Mouse (Mus musculus) macrophage (primary cell): ENCODE measurements around the gene Arfgef2. TPM values are rescaled to one million over a fixed set of nuclear protein-coding genes. Genes with fewer than 3 reads are reported as not detected.

Experiments
- H3K27ac ChIP-seq: fragments of 350-480 bp; formaldehyde crosslinking; 2 replicates; pipeline ENCODE4 v1.9.0; 2021
- H3K36me3 ChIP-seq: fragments of 350-480 bp; formaldehyde crosslinking; 2 replicates; pipeline ENCODE4 v1.9.0; 2021; ENCODE audit errors: inconsistent target
- H3K4me3 ChIP-seq: fragments of 350-480 bp; formaldehyde crosslinking; 2 replicates; pipeline ENCODE4 v1.9.0; 2021; ENCODE audit errors: inconsistent target
- H3K79me2 ChIP-seq: fragments of 350-480 bp; formaldehyde crosslinking; 2 replicates; pipeline ENCODE4 v1.9.0; 2021; ENCODE audit errors: inconsistent target
- WGBS: methylation state at CpG from one replicate; pipeline ENCODE4 v1.1.7; 2026; ENCODE audit warnings: inconsistent platforms; ENCODE audit not compliant: missing documents; 5-methylcytosine and 5-hydroxymethylcytosine counted together
- polyA plus RNA-seq: library from polyadenylated mRNA; stranded (reverse); fragments of 250-400 nt; gene quantifications from 3 replicates; pipeline ENCODE4 v1.2.4, GENCODE M21; 2018; ENCODE audit warnings: inconsistent platforms

Arfgef2 gene
- polyA plus RNA-seq, 1 experiment from 2014 or later = 30.3 TPM

DNA sequence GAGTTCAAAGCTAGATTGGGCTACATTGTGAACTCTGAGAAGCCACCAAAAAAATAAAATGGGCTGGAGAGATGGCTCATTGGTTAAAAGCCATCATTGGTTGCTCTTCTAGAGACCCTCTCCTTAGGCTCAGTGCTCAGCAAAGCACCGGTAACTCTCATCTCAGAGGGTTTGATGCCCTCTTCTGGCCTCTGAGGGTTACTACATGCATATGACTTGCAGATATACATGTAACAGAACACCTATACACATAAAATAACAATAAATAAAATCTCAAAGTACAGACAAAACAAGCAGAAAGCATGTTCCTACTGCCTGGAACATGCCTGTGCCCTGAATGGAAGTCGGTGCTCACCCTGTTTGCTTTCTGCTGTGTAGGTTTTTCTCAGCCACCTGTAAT lies 51.7 kb downstream of the Arfgef2 start:
- Histone ChIP-seq H3K27ac (no peak overlapping the region), H3K79me2 (no peaks in the 10 kb centered on the region), H3K36me3 (peaks cover 96% of the 10 kb centered on the region), H3K4me3 (no peak overlapping the region)
- 96% methylated on average over 2 of the region's 2 CpGs for WGBS

- Histone ChIP-seq H3K27ac (no peak overlapping the region), H3K79me2 (no peaks in the 10 kb centered on the region), H3K4me3 (no peak overlapping the region), H3K36me3 (peaks cover 97% of the 10 kb centered on the region)
- WGBS = 78% methylated on average over 7 of the region's 7 CpGs
These were observed 53.8 kb downstream of the Arfgef2 start for GRCm38 (mm10) chr2:166859214-166859613.

- Histone ChIP-seq H3K36me3 (peaks cover 100% of the 10 kb centered on the region), H3K4me3 (no peak overlapping the region), H3K27ac (no peak overlapping the region), H3K79me2 (no peaks in the 10 kb centered on the region)
- 90% methylated on average over 3 of the region's 3 CpGs for WGBS
These were observed 57.1 kb downstream of the Arfgef2 start for GRCm38 (mm10) chr2:166862505-166862904.

DNA sequence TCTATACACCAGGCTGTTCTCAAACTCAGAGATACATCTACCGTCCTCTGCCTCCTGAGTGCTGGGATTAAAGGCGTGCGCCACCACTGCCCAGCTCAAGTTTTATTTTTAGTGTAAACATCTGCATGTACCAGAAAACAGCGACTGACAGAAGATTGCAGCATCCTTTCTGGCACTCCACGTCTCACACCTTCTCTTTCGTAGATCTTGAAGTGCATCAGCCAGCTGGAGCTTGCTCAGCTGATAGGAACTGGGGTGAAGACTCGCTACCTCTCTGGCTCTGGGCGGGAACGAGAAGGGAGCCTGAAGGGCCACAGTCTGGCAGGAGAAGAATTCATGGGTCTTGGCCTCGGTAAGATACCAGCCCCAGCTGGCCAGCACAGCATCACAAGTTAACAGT lies 60.1 kb downstream of the Arfgef2 start:
- Histone ChIP-seq H3K79me2 (no peaks in the 10 kb centered on the region), H3K27ac (no peak overlapping the region), H3K4me3 (no peak overlapping the region), H3K36me3 (peaks cover 99% of the 10 kb centered on the region)
- 95% methylated on average over 10 of the region's 10 CpGs for WGBS

DNA sequence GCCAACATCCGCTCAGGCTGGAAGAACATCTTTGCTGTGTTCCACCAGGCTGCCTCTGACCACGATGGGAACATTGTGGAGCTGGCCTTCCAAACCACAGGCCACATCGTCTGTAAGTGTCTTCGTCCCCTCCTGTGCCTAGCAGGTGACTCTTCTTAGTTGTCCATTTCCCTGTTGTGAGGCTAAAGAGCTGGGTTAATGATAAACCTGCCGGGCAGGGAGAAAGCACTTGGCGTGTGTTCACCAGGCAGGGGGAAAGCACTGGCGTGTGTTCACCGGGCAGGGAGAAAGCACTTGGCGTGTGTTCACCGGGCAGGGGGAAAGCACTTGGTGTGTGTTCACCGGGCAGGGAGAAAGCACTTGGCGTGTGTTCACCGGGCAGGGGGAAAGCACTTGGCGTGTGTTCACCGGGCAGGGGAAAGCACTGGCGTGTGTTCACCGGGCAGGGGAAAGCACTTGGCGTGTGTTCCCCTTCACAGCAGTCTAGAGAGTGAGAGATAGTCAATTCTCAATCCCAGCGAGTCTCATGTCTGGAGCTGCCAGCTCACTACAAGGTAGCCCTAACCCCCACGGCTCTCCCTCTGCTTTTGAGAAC lies 65.0 kb downstream of the Arfgef2 start:
- Histone ChIP-seq H3K79me2 (no peaks in the 10 kb centered on the region), H3K4me3 (no peak overlapping the region), H3K36me3 (peaks cover 73% of the 10 kb centered on the region), H3K27ac (no peak overlapping the region)
- WGBS = 96% methylated on average over 19 of the region's 20 CpGs

DNA sequence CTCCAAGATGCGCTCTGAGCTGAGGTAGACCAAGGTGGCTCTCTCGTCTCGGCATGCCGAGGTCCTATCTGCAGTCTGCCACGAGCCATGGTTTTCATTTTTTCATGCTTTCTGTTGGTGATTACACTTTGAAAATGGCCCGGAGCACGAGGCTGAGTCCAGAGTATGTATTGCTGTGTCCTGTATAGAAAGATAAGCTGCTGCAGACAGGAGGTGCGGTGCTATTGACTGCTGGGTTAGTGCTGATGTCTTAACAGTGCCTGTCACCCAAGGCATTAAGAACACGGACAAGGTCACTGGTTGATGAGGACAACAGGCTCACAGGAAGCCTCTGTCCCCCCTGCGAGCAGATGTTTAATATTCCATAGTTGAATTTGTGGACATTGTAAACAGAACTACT lies 65.5 kb downstream of the Arfgef2 start:
- H3K79me2 ChIP-seq = no peaks in the 10 kb centered on the region
- no peak overlapping the region for H3K4me3 ChIP-seq
- peaks cover 68% of the 10 kb centered on the region for H3K36me3 ChIP-seq
- H3K27ac ChIP-seq = no peak overlapping the region
- WGBS = 94% methylated on average over 9 of the region's 10 CpGs

GRCm38 (mm10) chr2:166874675-166875280 lies 69.4 kb downstream of the Arfgef2 start:
- H3K79me2 ChIP-seq = no peaks in the 10 kb centered on the region
- H3K36me3 ChIP-seq = peaks cover 59% of the 10 kb centered on the region
- WGBS = 55% methylated on average over 10 of the region's 10 CpGs
- 0 out of 2 replicates have a peak overlapping the region, but pooled peaks have one; percentile 4 for H3K27ac ChIP-seq
- H3K4me3 ChIP-seq = no peak overlapping the region

DNA sequence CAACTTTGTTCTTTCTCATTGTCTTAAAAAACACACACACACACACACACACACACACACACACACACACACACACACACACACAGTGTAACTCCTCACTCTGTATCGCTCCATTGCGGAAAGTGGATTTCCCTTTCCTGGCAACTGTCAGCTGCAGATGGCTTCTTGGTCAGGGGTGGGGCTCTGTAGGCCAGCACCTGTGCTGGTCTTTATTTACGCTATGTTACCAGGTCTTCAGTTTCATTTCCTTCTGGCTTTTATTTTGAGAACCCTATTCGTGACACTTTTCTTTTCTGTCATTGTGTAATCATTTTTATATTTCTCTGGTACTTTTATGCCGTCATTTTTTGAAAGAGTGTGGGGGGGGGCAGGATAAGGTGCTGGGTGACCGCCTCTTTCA lies 70.2 kb downstream of the Arfgef2 start:
- no peak overlapping the region for H3K27ac ChIP-seq
- WGBS = 54% methylated on average over 6 of the region's 6 CpGs
- H3K36me3 ChIP-seq = peaks cover 56% of the 10 kb centered on the region
- H3K4me3 ChIP-seq = no peak overlapping the region
- no peaks in the 10 kb centered on the region for H3K79me2 ChIP-seq

DNA sequence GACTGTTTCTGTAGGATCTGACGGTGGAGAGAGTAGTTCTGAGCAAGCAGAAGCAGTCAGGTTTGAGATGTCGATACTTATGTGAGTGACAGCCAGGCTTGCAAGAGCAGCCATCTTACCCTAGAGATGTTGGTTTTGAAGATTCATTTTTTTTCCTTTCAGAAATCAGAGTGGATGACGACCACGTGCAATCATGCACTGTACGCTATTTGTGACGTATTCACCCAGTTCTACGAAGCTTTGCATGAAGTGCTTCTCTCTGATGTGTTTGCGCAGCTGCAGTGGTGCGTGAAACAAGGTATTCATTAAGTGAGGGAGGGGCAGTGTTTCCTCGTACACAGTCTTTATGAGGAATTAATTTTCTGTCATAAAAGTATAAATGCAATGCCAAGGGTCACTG lies 70.9 kb downstream of the Arfgef2 start:
- 95% methylated on average over 10 of the region's 10 CpGs for WGBS
- Histone ChIP-seq H3K36me3 (peaks cover 56% of the 10 kb centered on the region), H3K4me3 (no peak overlapping the region), H3K27ac (no peak overlapping the region), H3K79me2 (no peaks in the 10 kb centered on the region)

GRCm38 (mm10) chr2:166885066-166885465 lies 79.7 kb downstream of the Arfgef2 start:
- whole genome bisulfite sequencing = 61% methylated on average over 6 of the region's 7 CpGs
- no peak overlapping the region for H3K4me3 ChIP-seq
- H3K36me3 ChIP-seq = peaks cover 66% of the 10 kb centered on the region
- no peaks in the 10 kb centered on the region for H3K79me2 ChIP-seq
- no peak overlapping the region for H3K27ac ChIP-seq

GRCm38 (mm10) chr2:166885619-166886018 lies 80.2 kb downstream of the Arfgef2 start:
- Histone ChIP-seq H3K36me3 (peaks cover 68% of the 10 kb centered on the region), H3K79me2 (no peaks in the 10 kb centered on the region), H3K4me3 (no peak overlapping the region), H3K27ac (no peak overlapping the region)
- WGBS = 68% methylated on average over 10 of the region's 10 CpGs

DNA sequence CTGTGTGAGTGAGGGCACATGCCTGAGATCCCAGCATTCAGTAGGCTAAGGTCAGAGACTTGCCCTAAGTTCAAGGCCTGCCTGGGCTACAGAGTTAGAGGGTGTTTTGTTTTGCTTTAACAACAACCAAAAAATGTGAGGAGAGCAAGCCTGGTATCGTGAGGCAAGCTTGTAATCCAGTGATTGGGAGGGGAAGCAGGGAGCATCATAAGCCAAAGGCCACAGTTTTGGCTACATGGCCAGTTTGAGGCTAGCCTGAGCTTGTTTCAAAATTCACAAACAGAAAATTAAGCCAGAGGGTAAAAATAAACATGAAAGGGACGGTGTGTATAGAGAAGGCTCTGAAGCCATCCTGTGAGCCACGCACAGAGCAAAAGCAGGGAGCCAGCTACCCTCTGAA lies 80.8 kb downstream of the Arfgef2 start:
- 93% methylated on average over 3 of the region's 3 CpGs for WGBS
- peaks cover 68% of the 10 kb centered on the region for H3K36me3 ChIP-seq
- no peak overlapping the region for H3K4me3 ChIP-seq
- no peak overlapping the region for H3K27ac ChIP-seq
- no peaks in the 10 kb centered on the region for H3K79me2 ChIP-seq

GRCm38 (mm10) chr2:166887816-166888215 lies 82.4 kb downstream of the Arfgef2 start:
- 86% methylated on average over 9 of the region's 11 CpGs for WGBS
- Histone ChIP-seq H3K27ac (no peak overlapping the region), H3K36me3 (peaks cover 70% of the 10 kb centered on the region)

DNA sequence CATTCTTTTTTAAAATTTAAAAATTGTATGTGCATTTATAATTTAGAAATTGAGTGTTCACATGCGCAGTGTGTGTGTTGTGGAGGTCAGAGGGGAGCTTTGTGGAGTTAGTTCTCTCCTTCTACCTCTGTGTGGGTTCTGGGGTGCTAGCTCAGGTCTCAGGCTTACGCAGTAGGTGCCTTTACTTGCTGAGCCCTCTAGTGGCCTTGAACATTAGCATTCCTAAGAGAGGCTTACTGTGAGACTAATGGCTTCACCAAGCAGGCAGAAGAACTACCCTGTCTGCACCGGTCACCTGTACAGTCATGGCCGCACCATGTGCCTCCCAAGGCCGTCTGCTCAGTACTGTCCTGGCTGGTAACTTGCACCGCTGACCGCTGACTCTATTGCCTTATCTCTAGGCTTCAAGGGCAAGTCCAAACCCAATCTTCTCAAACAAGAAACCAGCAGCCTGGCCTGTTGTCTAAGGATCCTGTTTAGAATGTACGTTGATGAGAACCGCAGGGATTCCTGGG lies 86.0 kb downstream of the Arfgef2 start:
- WGBS = 97% methylated on average over 9 of the region's 9 CpGs
- H3K79me2 ChIP-seq = no peaks in the 10 kb centered on the region
- no peak overlapping the region for H3K4me3 ChIP-seq
- no peak overlapping the region for H3K27ac ChIP-seq
- peaks cover 79% of the 10 kb centered on the region for H3K36me3 ChIP-seq

More at GRCm38 (mm10) chr2:166887816-166888215, 82.4 kb downstream of the Arfgef2 start:
- Histone ChIP-seq H3K4me3 (no peak overlapping the region), H3K79me2 (no peaks in the 10 kb centered on the region)

DNA sequence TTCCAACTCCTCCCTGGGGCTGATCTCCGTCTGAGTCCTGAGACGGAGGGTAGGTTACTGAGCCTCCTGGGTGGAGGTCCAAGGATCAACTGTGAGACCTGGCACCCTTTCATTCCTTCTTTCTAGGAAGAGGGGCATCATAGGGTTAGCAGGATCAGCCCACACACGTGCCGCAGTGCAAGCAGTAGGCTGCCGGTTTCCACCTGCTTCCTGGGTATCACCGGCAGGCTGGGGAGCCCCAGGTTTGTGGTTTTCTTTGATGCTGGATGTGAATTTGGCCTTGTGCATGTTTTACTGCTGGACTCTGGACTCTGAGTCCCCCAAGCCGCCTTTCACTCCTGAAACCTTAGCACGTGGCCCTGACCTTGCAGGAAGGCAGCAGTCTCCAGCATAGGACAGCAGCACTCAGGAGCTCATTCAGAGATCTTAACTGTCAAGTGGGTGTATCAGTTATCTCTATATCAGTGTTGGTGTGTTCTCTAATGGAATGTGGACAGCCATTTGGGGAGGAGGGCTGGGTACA lies 86.8 kb downstream of the Arfgef2 start:
- 95% methylated on average over 8 of the region's 8 CpGs for WGBS
- no peak overlapping the region for H3K27ac ChIP-seq
- no peaks in the 10 kb centered on the region for H3K79me2 ChIP-seq
- H3K36me3 ChIP-seq = peaks cover 75% of the 10 kb centered on the region
- no peak overlapping the region for H3K4me3 ChIP-seq
